Mouse (Mus musculus): Measurements from ENCODE around the gene Myo18a.

Gene Myo18a

DNA sequence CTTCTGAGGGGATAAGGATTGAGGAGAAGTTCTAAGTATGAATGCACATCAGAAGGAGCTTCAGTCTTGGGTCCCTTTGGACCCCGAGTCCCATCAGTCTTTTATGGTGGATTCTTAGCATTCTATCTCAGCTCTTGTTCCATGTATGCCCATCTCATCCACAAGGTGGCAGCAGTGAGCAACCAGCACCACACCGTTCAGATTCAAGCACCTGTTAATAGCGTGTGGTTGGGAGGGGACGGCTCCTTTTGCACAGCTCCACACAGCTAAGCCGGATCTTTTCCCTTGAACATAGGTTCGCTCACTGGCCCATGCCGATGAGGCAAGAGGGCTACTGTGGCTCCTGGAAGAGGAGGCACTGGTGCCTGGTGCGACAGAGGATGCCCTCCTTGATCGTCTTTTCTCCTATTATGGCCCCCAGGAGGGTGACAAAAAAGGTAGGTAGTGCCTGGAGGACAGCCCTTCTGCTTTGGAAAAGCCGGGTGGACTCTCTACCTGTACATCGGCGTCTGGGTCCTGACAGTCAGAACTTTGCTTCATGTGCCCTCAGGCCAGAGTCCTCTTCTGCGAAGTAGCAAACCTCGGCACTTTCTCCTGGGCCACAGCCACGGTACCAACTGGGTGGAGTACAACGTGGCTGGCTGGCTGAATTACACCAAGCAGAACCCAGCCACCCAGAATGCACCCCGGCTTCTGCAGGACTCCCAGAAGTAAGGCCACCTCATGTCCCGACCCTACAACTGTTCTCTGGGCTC lies 64.4 kb downstream of the Myo18a start:
- in situ Hi-C loops (cut with MboI; ENCODE audit: unreplicated experiment in 2 of 2), result loop anchor here (5.0 to 10.0 kb wide), 5 partner anchors 57 to 350 kb away; partner anchors contain the start of genes Nek8 (in 2 of the 2), Tlcd1 (in 2 of the 2) and Pipox (in 1 of the 2)

GRCm38 (mm10) chr11:77828163-77828562 lies 65.1 kb downstream of the Myo18a start:
- in situ Hi-C loops (cut with MboI; ENCODE audit: unreplicated experiment in 2 of 2), result loop anchor here (5.0 to 10.0 kb wide), 5 partner anchors 57 to 349 kb away; partner anchors contain the start of genes Nek8 (in 2 of the 2), Tlcd1 (in 2 of the 2) and Pipox (in 1 of the 2)

- in situ Hi-C loops (cut with MboI; ENCODE audit: unreplicated experiment in 2 of 2), result loop anchor here (5.0 to 10.0 kb wide), 5 partner anchors 56 to 348 kb away; partner anchors contain the start of genes Nek8 (in 2 of the 2), Tlcd1 (in 2 of the 2) and Pipox (in 1 of the 2)
Observed at GRCm38 (mm10) chr11:77829043-77829841, 66.2 kb downstream of the Myo18a start.

DNA sequence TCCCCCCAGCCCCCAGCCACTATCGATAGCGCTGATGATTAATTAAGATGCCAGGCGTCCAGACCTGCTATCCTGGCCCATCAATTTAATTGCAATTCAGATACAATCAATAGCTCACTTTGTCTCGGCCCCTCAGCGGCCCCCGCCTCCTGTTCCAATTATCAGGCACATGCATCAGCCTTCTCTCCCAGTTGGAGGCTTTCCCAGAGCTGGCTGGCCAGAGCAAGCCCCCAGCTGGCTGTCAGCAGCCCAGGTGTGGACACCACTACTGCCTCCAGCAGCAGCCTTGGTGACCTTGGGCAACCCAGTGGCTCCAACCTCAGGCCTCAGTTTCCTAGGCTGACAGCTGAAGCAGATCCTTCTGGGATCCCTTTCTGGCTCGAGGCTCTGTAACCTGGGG lies 67.8 kb downstream of the Myo18a start:
- in situ Hi-C loops (cut with MboI; ENCODE audit: unreplicated experiment in 2 of 2), result loop anchor here in 1 of 2 experiments (5.0 kb wide), 1 partner anchor 36 kb away; no protein-coding TSS in a partner anchor

DNA sequence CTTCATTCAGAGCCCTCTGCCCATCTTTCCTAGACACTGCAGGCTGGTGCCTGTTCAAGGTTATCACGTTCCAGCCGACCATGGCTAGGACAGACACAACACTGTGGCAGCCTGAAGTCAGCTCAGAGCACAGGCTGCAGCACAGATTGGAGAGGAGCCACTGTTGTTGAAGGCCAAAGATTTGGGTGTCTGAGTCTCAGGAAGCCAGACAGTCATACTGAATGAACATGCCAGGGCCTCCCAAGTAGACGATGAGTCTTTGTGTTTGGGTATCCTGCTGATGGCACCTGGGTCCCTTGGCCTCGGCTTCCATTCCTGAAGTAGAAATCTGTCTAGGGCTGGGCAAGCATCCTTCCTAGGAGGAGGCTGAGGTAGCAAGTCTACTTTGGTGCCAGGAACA lies 69.5 kb downstream of the Myo18a start:
- in situ Hi-C loops (cut with MboI; ENCODE audit: unreplicated experiment in 2 of 2), result loop anchor here in 1 of 2 experiments (5.0 kb wide), 1 partner anchor 35 kb away; no protein-coding TSS in a partner anchor

GRCm38 (mm10) chr11:77835109-77835508 lies 72.1 kb downstream of the Myo18a start:
- in situ Hi-C loops (cut with MboI; ENCODE audit: unreplicated experiment in 2 of 2), result no loop called here

GRCm38 (mm10) chr11:77836290-77836689 lies 73.2 kb downstream of the Myo18a start:
- in situ Hi-C loops (cut with MboI; ENCODE audit: unreplicated experiment in 2 of 2), result no loop called here

DNA sequence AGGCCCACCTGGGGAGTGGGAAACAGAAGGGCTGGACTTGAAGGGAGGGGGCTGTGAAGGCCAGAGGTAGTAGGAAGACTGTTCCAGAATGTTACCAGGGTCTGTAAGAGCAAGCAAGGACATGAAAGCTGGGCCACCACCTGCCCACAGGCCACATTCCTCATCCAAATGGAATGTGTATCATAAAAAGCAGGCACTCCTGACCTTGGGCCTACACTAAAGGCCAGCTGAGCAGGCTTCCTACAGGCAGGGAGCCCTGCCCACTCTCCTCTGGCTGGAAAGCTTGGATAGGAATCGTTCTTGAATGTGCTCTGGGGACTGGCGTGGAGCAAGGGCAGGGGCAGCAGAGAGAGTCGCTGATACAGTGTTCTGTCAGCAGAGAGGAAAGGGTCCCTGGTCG lies 73.7 kb downstream of the Myo18a start:
- in situ Hi-C loops (cut with MboI; ENCODE audit: unreplicated experiment in 2 of 2), result no loop called here

DNA sequence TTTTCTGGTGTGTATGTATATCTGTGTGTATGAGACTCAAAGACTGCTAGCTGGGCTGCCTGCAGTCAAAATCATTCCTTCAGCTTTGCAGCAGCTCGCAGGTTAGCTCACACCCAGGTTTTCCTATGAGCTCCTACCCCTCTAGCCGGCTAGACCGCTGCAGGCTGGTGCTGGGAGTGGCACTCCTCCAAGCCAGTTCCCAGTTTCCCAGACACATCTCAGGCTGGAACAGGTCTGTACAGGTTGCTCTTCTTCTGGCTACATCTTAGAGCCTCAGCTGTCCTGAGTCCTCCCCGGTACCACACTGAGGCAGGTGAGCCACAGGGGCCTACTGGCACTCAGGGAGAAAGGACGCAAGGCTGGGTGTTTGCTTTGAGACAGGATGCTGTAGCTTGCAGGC lies 74.8 kb downstream of the Myo18a start:
- in situ Hi-C loops (cut with MboI; ENCODE audit: unreplicated experiment in 2 of 2), result no loop called here

- in situ Hi-C loops (cut with MboI; ENCODE audit: unreplicated experiment in 2 of 2), result loop anchor here in 1 of 2 experiments (5.0 kb wide), 1 partner anchor 37 kb away; no protein-coding TSS in a partner anchor
Observed at GRCm38 (mm10) chr11:77840523-77841245, 77.6 kb downstream of the Myo18a start.

- in situ Hi-C loops (cut with MboI; ENCODE audit: unreplicated experiment in 2 of 2), result loop anchor here in 1 of 2 experiments (5.0 kb wide), 1 partner anchor 34 kb away; no protein-coding TSS in a partner anchor
Observed at GRCm38 (mm10) chr11:77843068-77843905, 80.2 kb downstream of the Myo18a start.

- in situ Hi-C loops (cut with MboI; ENCODE audit: unreplicated experiment in 2 of 2), result loop anchor here in 1 of 2 experiments (5.0 kb wide), 1 partner anchor 33 kb away; no protein-coding TSS in a partner anchor
Observed at GRCm38 (mm10) chr11:77843906-77844200, 80.8 kb downstream of the Myo18a start.

- in situ Hi-C loops (cut with MboI; ENCODE audit: unreplicated experiment in 2 of 2), result no loop called here
Observed at GRCm38 (mm10) chr11:77847599-77848128, 84.6 kb downstream of the Myo18a start.

- in situ Hi-C loops (cut with MboI; ENCODE audit: unreplicated experiment in 2 of 2), result no loop called here
Observed at GRCm38 (mm10) chr11:77848131-77848530, 85.1 kb downstream of the Myo18a start.

- in situ Hi-C loops (cut with MboI; ENCODE audit: unreplicated experiment in 2 of 2), result no loop called here
Observed at GRCm38 (mm10) chr11:77849151-77849550, 86.1 kb downstream of the Myo18a start.

GRCm38 (mm10) chr11:77850401-77851244 lies 87.6 kb downstream of the Myo18a start:
- in situ Hi-C loops (cut with MboI; ENCODE audit: unreplicated experiment in 2 of 2), result no loop called here

- in situ Hi-C loops (cut with MboI; ENCODE audit: unreplicated experiment in 2 of 2), result no loop called here
Observed at GRCm38 (mm10) chr11:77851483-77852010, 88.5 kb downstream of the Myo18a start.

- in situ Hi-C loops (cut with MboI; ENCODE audit: unreplicated experiment in 2 of 2), result no loop called here
Observed at GRCm38 (mm10) chr11:77852195-77852594, 89.1 kb downstream of the Myo18a start.
